In genomic region chr11:78095144-78095516, GRCm38 (mm10) we compare ENCODE assay signal across 8 mouse cellular contexts. TPM values are rescaled to one million over a fixed set of nuclear protein-coding genes. Genes with fewer than 3 reads are reported as not detected.
DNase-seq lines count a peak whose midpoint lies in the region; ATAC-seq and TF ChIP-seq lines count a peak whose summit lies in the region.

No protein-coding gene starts in this region.

- no peaks in the 10 kb centered on the region for H3K36me3 ChIP-seq in kidney, embryonic 15.5 days
- no peaks in the 10 kb centered on the region for H3K36me3 ChIP-seq in hindbrain, embryonic 16.5 days (ENCODE audit: control insufficient read depth, insufficient read depth, low read length)
- H3K36me3 ChIP-seq in midbrain, embryonic 16.5 days (ENCODE audit: control insufficient read depth, insufficient read depth, low read length) = no peaks in the 10 kb centered on the region

- peak overlapping the region; percentile 76 for H3K9ac ChIP-seq in kidney, embryonic 15.5 days
- peak overlapping the region; percentile 74 for H3K9ac ChIP-seq in hindbrain, embryonic 16.5 days (ENCODE audit: low read depth, low read length)
- peak overlapping the region; percentile 90 for H3K9ac ChIP-seq in midbrain, embryonic 16.5 days (ENCODE audit: low read depth, low read length)

- no peaks in the 10 kb centered on the region for H3K27me3 ChIP-seq in kidney, embryonic 15.5 days
- H3K27me3 ChIP-seq in hindbrain, embryonic 16.5 days (replicated peaks; ENCODE audit: control insufficient read depth, insufficient read depth, low read length) = no peaks in the 10 kb centered on the region
- H3K27me3 ChIP-seq in midbrain, embryonic 16.5 days (ENCODE audit: control insufficient read depth, insufficient read depth, low read depth, low read length) = no peaks in the 10 kb centered on the region

- peak overlapping the region; percentile 82 for H3K4me3 ChIP-seq in kidney, embryonic 15.5 days (replicated peaks)
- H3K4me3 ChIP-seq in cortical plate, adult 2 months (ENCODE audit: insufficient read depth, low read length) = peak overlapping the region; percentile 89
- H3K4me3 ChIP-seq in hindbrain, embryonic 16.5 days (ENCODE audit: low read length) = peak overlapping the region; percentile 63
- peak overlapping the region; percentile 62 for H3K4me3 ChIP-seq in midbrain, embryonic 16.5 days (ENCODE audit: low read depth, low read length)

- DNase-seq in kidney, postnatal 25 days = no peak
- no peak for DNase-seq in embryo, embryonic 11 days
- DNase-seq in Muller cell, postnatal 12 days (ENCODE audit: inconsistent ontology term) = no peak
- no peak for DNase-seq in frontal cortex, postnatal 25 days (ENCODE audit: low spot score in 2 of 2)

- ATAC-seq in kidney, embryonic 15.5 days (replicated peaks; ENCODE audit: low FRiP score) = no peak
- ATAC-seq in hindbrain, embryonic 16.5 days = no peak
- no peak for ATAC-seq in midbrain, embryonic 16.5 days

- no peak for TF ChIP-seq POLR2A in cortical plate, adult 2 months (IDR thresholded peaks at IDR 0.05; ENCODE audit: extremely low read depth, insufficient read depth, low read length)

- no peaks in the 10 kb centered on the region for H3K9me3 ChIP-seq in kidney, embryonic 15.5 days (replicated peaks)
- H3K9me3 ChIP-seq in hindbrain, embryonic 16.5 days (ENCODE audit: control insufficient read depth, low read length) = no peaks in the 10 kb centered on the region
- H3K9me3 ChIP-seq in midbrain, embryonic 16.5 days (replicated peaks; ENCODE audit: control insufficient read depth, low read length, poor library complexity, severe bottlenecking) = no peaks in the 10 kb centered on the region

- H3K27ac ChIP-seq in kidney, embryonic 15.5 days = peak overlapping the region; percentile 80
- no peak overlapping the region for H3K27ac ChIP-seq in cortical plate, adult 2 months (ENCODE audit: insufficient read depth, low read length)
- peak overlapping the region; percentile 79 for H3K27ac ChIP-seq in hindbrain, embryonic 16.5 days (ENCODE audit: low read depth, low read length)
- peak overlapping the region; percentile 87 for H3K27ac ChIP-seq in midbrain, embryonic 16.5 days (ENCODE audit: low read length)

- WGBS in kidney, embryonic 15.5 days = 29% methylated on average over 5 of the region's 5 CpGs
- 32% methylated on average over 5 of the region's 5 CpGs for WGBS in hindbrain, embryonic 16.5 days
- 27% methylated on average over 5 of the region's 5 CpGs for WGBS in midbrain, embryonic 16.5 days

- peaks cover 26% of the 10 kb centered on the region for H3K4me1 ChIP-seq in kidney, embryonic 15.5 days
- peaks cover 6% of the 10 kb centered on the region; the same call in 1 of the 2 replicates for H3K4me1 ChIP-seq in cortical plate, adult 2 months (ENCODE audit: control insufficient read depth, insufficient read depth, low read length)
- peaks cover 16% of the 10 kb centered on the region for H3K4me1 ChIP-seq in hindbrain, embryonic 16.5 days (ENCODE audit: control insufficient read depth, insufficient read depth, low read depth, low read length)
- peaks cover 27% of the 10 kb centered on the region for H3K4me1 ChIP-seq in midbrain, embryonic 16.5 days (ENCODE audit: control insufficient read depth, insufficient read depth, low read length)

- peak overlapping the region; percentile 79 for H3K4me2 ChIP-seq in kidney, embryonic 15.5 days
- peak overlapping the region; percentile 61 for H3K4me2 ChIP-seq in hindbrain, embryonic 16.5 days (ENCODE audit: low read length)
- H3K4me2 ChIP-seq in midbrain, embryonic 16.5 days (ENCODE audit: low read length) = peak overlapping the region; percentile 75

- no peak for TF ChIP-seq CTCF in cortical plate, adult 2 months (IDR thresholded peaks at IDR 0.05; ENCODE audit: extremely low read depth, insufficient read depth, low read length)

RNA-seq across cellular contexts. Expression of gene Fam222b, which starts 0.7 kb away (rescaled TPM):
- 14.5 and 18.2 TPM in 2 replicates for polyA plus RNA-seq in kidney, embryonic 15.5 days (2015; fragmentation: Nextera tagmentation; extraction: Ambion mirVana)
- polyA plus RNA-seq in cortical plate, adult 2 months (2012; rRNA removed) = 19.1 and 19.5 TPM in 2 replicates
- 21.8 and 33.4 TPM in 2 replicates for polyA plus RNA-seq in hindbrain, embryonic 16.5 days (2015; fragmentation: Nextera tagmentation; extraction: Ambion mirVana)
- 27.7 and 28.7 TPM in 2 replicates for polyA plus RNA-seq in midbrain, embryonic 16.5 days (2015; fragmentation: Nextera tagmentation; extraction: Ambion mirVana)

RNA-seq across cellular contexts. Expression of gene Eral1, which starts 14.9 kb away (rescaled TPM):
- polyA plus RNA-seq in kidney, embryonic 15.5 days (2015; fragmentation: Nextera tagmentation; extraction: Ambion mirVana) = 34.2 and 38.4 TPM in 2 replicates
- polyA plus RNA-seq in cortical plate, adult 2 months (2012; rRNA removed) = 26.0 and 26.1 TPM in 2 replicates
- 34.6 and 35.2 TPM in 2 replicates for polyA plus RNA-seq in hindbrain, embryonic 16.5 days (2015; fragmentation: Nextera tagmentation; extraction: Ambion mirVana)
- 32.8 and 33.3 TPM in 2 replicates for polyA plus RNA-seq in midbrain, embryonic 16.5 days (2015; fragmentation: Nextera tagmentation; extraction: Ambion mirVana)

RNA-seq across cellular contexts. Expression of gene Flot2, which starts 57.4 kb away (rescaled TPM):
- 46.1 and 53.2 TPM in 2 replicates for polyA plus RNA-seq in kidney, embryonic 15.5 days (2015; fragmentation: Nextera tagmentation; extraction: Ambion mirVana)
- 163 and 170 TPM in 2 replicates for polyA plus RNA-seq in cortical plate, adult 2 months (2012; rRNA removed)
- 124 and 126 TPM in 2 replicates for polyA plus RNA-seq in hindbrain, embryonic 16.5 days (2015; fragmentation: Nextera tagmentation; extraction: Ambion mirVana)
- 71.7 and 83.4 TPM in 2 replicates for polyA plus RNA-seq in midbrain, embryonic 16.5 days (2015; fragmentation: Nextera tagmentation; extraction: Ambion mirVana)
